Mouse (Mus musculus) olfactory bulb, adult 2 months (tissue): Measurements from ENCODE around the gene Cpm.

Experiments used
- CTCF ChIP-seq: fragments of 200-500 bp; IDR thresholded peaks from 2 replicates; pipeline ENCODE4 v1.5.1; 2012; ENCODE audit warnings: low read depth, mild to moderate bottlenecking, low read length, moderate library complexity; ENCODE audit not compliant: insufficient read depth
- POLR2A ChIP-seq: fragments of 200-500 bp; IDR thresholded peaks from 2 replicates; pipeline ENCODE4 v1.6.1; 2012; ENCODE audit warnings: mild to moderate bottlenecking, low read depth, low read length, moderate library complexity; ENCODE audit not compliant: insufficient read depth

GRCm38 (mm10) chr10:117601146-117602035 is 27.9 kb upstream of the Cpm start:
- TF ChIP-seq CTCF: no peak
- TF ChIP-seq POLR2A: no peak
